Mouse (Mus musculus) heart, embryonic 15.5 days (tissue): ENCODE data around the gene Dph5. TPM values are rescaled to one million over a fixed set of nuclear protein-coding genes. Genes with fewer than 3 reads are reported as not detected.
A peak's percentile ranks its signal among the peaks of the same experiment; 100 is the strongest.
"Not testable (repeated sequence)": the region's sequence is repeated elsewhere in the genome, so short reads cannot be mapped to it uniquely, and the experiment has no call there.

Source experiments
- ATAC-seq: fragments of 200-750 bp; cut with Nextera tagmentation; replicated peaks from 2 replicates; pipeline ENCODE4 v1.8.0; 2017; ENCODE audit warnings: low read depth, moderate TSS enrichment; ENCODE audit not compliant: insufficient number of reproducible peaks, insufficient read depth, low FRiP score
- H3K27ac ChIP-seq: fragments of 300-500 bp; sonication (generic); 2 replicates; pipeline ENCODE4 v1.5.1; 2015; ENCODE audit warnings: mild to moderate bottlenecking, inconsistent platforms
- H3K27me3 ChIP-seq: fragments of 300-500 bp; sonication (generic); 2 replicates; pipeline ENCODE4 v1.6.1; 2015; ENCODE audit warnings: inconsistent platforms
- H3K36me3 ChIP-seq: fragments of 300-500 bp; sonication (generic); 2 replicates; pipeline ENCODE4 v1.6.1; 2015; ENCODE audit warnings: mild to moderate bottlenecking, inconsistent platforms
- H3K4me1 ChIP-seq: fragments of 300-500 bp; sonication (generic); replicated peaks from 2 replicates; pipeline ENCODE4 v1.6.1; 2015; ENCODE audit warnings: inconsistent platforms
- H3K4me2 ChIP-seq: fragments of 300-500 bp; sonication (generic); 2 replicates; pipeline ENCODE4 v1.6.1; 2015; ENCODE audit warnings: inconsistent platforms, mild to moderate bottlenecking, moderate library complexity
- H3K4me3 ChIP-seq: fragments of 300-500 bp; sonication (generic); 2 replicates; pipeline ENCODE4 v1.5.1; 2015; ENCODE audit warnings: mild to moderate bottlenecking, inconsistent platforms
- H3K9ac ChIP-seq: fragments of 300-500 bp; sonication (generic); 2 replicates; pipeline ENCODE4 v1.6.1; 2015; ENCODE audit warnings: mild to moderate bottlenecking, inconsistent platforms
- H3K9me3 ChIP-seq: fragments of 300-500 bp; sonication (generic); replicated peaks from 2 replicates; pipeline ENCODE4 v1.6.1; 2016; ENCODE audit warnings: inconsistent platforms
- WGBS: fragments of 180-500 bp; shearing (Covaris S2); methylation state at CpG from one replicate; pipeline ENCODE4 v1.1.7; 2015; ENCODE audit warnings: mixed read lengths; 5-methylcytosine and 5-hydroxymethylcytosine counted together
- polyA plus RNA-seq: library from polyadenylated mRNA; unstranded; fragments of >200 nt; fragmentation: Nextera tagmentation; extraction: Ambion mirVana; gene quantifications from 2 replicates; pipeline ENCODE4 v1.2.1, GENCODE M21; 2015

The Dph5 gene
- polyA plus RNA-seq, 1 experiment from 2014 or later = 15.2 TPM

GRCm38 (mm10) chr3:115898354-115898948 is 10.8 kb downstream of the Dph5 start:
- Histone ChIP-seq H3K4me2 (no peak overlapping the region), H3K27ac (no peak overlapping the region), H3K9ac (no peak overlapping the region), H3K4me1 (no peaks in the 10 kb centered on the region), H3K27me3 (no peaks in the 10 kb centered on the region), H3K4me3 (no peak overlapping the region), H3K36me3 (no peaks in the 10 kb centered on the region), H3K9me3 (no peaks in the 10 kb centered on the region)
- WGBS = 82% methylated on average over 3 of the region's 3 CpGs
- no peak for ATAC-seq

GRCm38 (mm10) chr3:115902301-115902956 is 14.8 kb downstream of the Dph5 start:
- H3K4me1 ChIP-seq = no peaks in the 10 kb centered on the region
- ATAC-seq = no peak
- no peak overlapping the region for H3K4me2 ChIP-seq
- no peaks in the 10 kb centered on the region for H3K27me3 ChIP-seq
- WGBS = 87% methylated on average over 9 of the region's 9 CpGs
- no peaks in the 10 kb centered on the region for H3K9me3 ChIP-seq
- no peak overlapping the region for H3K27ac ChIP-seq
- H3K9ac ChIP-seq = no peak overlapping the region
- peaks cover 1% of the 10 kb centered on the region; the same call in 1 of the 2 replicates for H3K36me3 ChIP-seq
- no peak overlapping the region for H3K4me3 ChIP-seq

GRCm38 (mm10) chr3:115905067-115905466 is 17.4 kb downstream of the Dph5 start:
- Histone ChIP-seq H3K27me3 (no peaks in the 10 kb centered on the region), H3K4me2 (no peak overlapping the region), H3K9ac (no peak overlapping the region), H3K4me3 (no peak overlapping the region), H3K36me3 (peaks cover 6% of the 10 kb centered on the region; the same call in 1 of the 2 replicates), H3K4me1 (no peaks in the 10 kb centered on the region), H3K9me3 (no peaks in the 10 kb centered on the region), H3K27ac (no peak overlapping the region)
- no peak for ATAC-seq
- 87% methylated on average over 3 of the region's 3 CpGs for WGBS

GRCm38 (mm10) chr3:115905567-115905966 is 17.9 kb downstream of the Dph5 start:
- ATAC-seq = no peak
- Histone ChIP-seq H3K27me3 (no peaks in the 10 kb centered on the region), H3K9me3 (no peaks in the 10 kb centered on the region), H3K9ac (no peak overlapping the region), H3K4me2 (no peak overlapping the region), H3K4me3 (no peak overlapping the region), H3K4me1 (no peaks in the 10 kb centered on the region), H3K36me3 (peaks cover 6% of the 10 kb centered on the region; the same call in 1 of the 2 replicates), H3K27ac (no peak overlapping the region)
- WGBS = 85% methylated on average over 4 of the region's 4 CpGs

- H3K27ac ChIP-seq, H3K4me1 ChIP-seq, ATAC-seq, H3K27me3 ChIP-seq, H3K4me3 ChIP-seq, H3K4me2 ChIP-seq, H3K36me3 ChIP-seq, H3K9me3 ChIP-seq, H3K9ac ChIP-seq: not testable (repeated sequence)
- whole genome bisulfite sequencing = 97% methylated on average over 11 of the region's 11 CpGs
These were observed 19.8 kb downstream of the Dph5 start for GRCm38 (mm10) chr3:115907406-115907805.

GRCm38 (mm10) chr3:115924401-115925190 is 37.0 kb downstream of the Dph5 start:
- Histone ChIP-seq H3K9me3 (no peaks in the 10 kb centered on the region), H3K9ac (no peak overlapping the region), H3K27ac (peak overlapping the region; percentile 37), H3K27me3 (no peaks in the 10 kb centered on the region), H3K4me3 (no peak overlapping the region), H3K36me3 (peaks cover 9% of the 10 kb centered on the region), H3K4me1 (peaks cover 2% of the 10 kb centered on the region; the same call in 1 of the 2 replicates), H3K4me2 (no peak overlapping the region)
- no peak for ATAC-seq
- 57% methylated on average over 4 of the region's 4 CpGs for WGBS

GRCm38 (mm10) chr3:115926531-115926930 is 38.9 kb downstream of the Dph5 start:
- WGBS = 86% methylated on average over 8 of the region's 8 CpGs
- Histone ChIP-seq H3K36me3 (peaks cover 9% of the 10 kb centered on the region), H3K27ac (no peak overlapping the region), H3K4me2 (no peak overlapping the region), H3K9ac (no peak overlapping the region), H3K4me3 (no peak overlapping the region), H3K9me3 (no peaks in the 10 kb centered on the region), H3K27me3 (no peaks in the 10 kb centered on the region), H3K4me1 (peaks cover 2% of the 10 kb centered on the region; the same call in 1 of the 2 replicates)
- no peak for ATAC-seq

GRCm38 (mm10) chr3:115931701-115932100 is 44.1 kb downstream of the Dph5 start:
- Histone ChIP-seq H3K9me3 (no peaks in the 10 kb centered on the region), H3K36me3 (peaks cover 9% of the 10 kb centered on the region), H3K27ac (no peak overlapping the region), H3K4me1 (no peaks in the 10 kb centered on the region), H3K4me2 (no peak overlapping the region), H3K4me3 (no peak overlapping the region), H3K9ac (no peak overlapping the region), H3K27me3 (no peaks in the 10 kb centered on the region)
- ATAC-seq = no peak
- 89% methylated on average over 6 of the region's 6 CpGs for WGBS

GRCm38 (mm10) chr3:115933293-115934186 is 45.9 kb downstream of the Dph5 start:
- ATAC-seq = no peak
- Histone ChIP-seq H3K9ac (no peak overlapping the region), H3K36me3 (peaks cover 5% of the 10 kb centered on the region), H3K27me3 (no peaks in the 10 kb centered on the region), H3K27ac (no peak overlapping the region), H3K9me3 (no peaks in the 10 kb centered on the region), H3K4me3 (no peak overlapping the region), H3K4me1 (no peaks in the 10 kb centered on the region), H3K4me2 (no peak overlapping the region)
- 87% methylated on average over 18 of the region's 18 CpGs for WGBS

- Histone ChIP-seq H3K9ac (no peak overlapping the region), H3K4me3 (no peak overlapping the region), H3K9me3 (no peaks in the 10 kb centered on the region), H3K27ac (no peak overlapping the region), H3K4me1 (no peaks in the 10 kb centered on the region), H3K36me3 (no peaks in the 10 kb centered on the region), H3K27me3 (no peaks in the 10 kb centered on the region), H3K4me2 (no peak overlapping the region)
- no peak for ATAC-seq
- WGBS = 58% methylated on average over 4 of the region's 4 CpGs
These were observed 49.3 kb downstream of the Dph5 start for GRCm38 (mm10) chr3:115936734-115937599.
